Mouse (Mus musculus): ENCODE measurements at regions not wholly inside any gene's neighbourhood (a gene's known extent, or its start where the extent isn't known, plus 50 kb on each side); places are given as distances from the start of the nearest gene placed in this dataset.

GRCm38 (mm10) chr13:71247241-71247640 lies 405.6 kb upstream of the Adamts16 start:
- DNase-seq (ENCODE audit: low read depth, low spot score), result peak; percentile 83

- no peak for DNase-seq (ENCODE audit: low read depth, low spot score)
Observed at GRCm38 (mm10) chr13:71245326-71245725, 403.7 kb upstream of the Adamts16 start.

GRCm38 (mm10) chr13:71239782-71240181 lies 398.2 kb upstream of the Adamts16 start:
- DNase-seq (ENCODE audit: low read depth, low spot score), result no peak

GRCm38 (mm10) chr13:71235338-71235737 lies 393.7 kb upstream of the Adamts16 start:
- DNase-seq (ENCODE audit: low read depth, low spot score), result peak; percentile 43

- DNase-seq (ENCODE audit: low read depth, low spot score), result no peak
Observed at GRCm38 (mm10) chr13:71231182-71231581, 389.6 kb upstream of the Adamts16 start.

GRCm38 (mm10) chr13:71214776-71215175 lies 373.2 kb upstream of the Adamts16 start:
- peak; percentile 9 for DNase-seq (ENCODE audit: low read depth, low spot score)

GRCm38 (mm10) chr13:71211363-71211762 lies 369.8 kb upstream of the Adamts16 start:
- DNase-seq (ENCODE audit: low read depth, low spot score), result no peak

GRCm38 (mm10) chr13:71210658-71211251 lies 369.1 kb upstream of the Adamts16 start:
- no peak for DNase-seq (ENCODE audit: low read depth, low spot score)

GRCm38 (mm10) chr13:71205708-71206107 lies 364.1 kb upstream of the Adamts16 start:
- no peak for DNase-seq (ENCODE audit: low read depth, low spot score)

- no peak for DNase-seq (ENCODE audit: low read depth, low spot score)
Observed at GRCm38 (mm10) chr13:71200656-71201055, 359.0 kb upstream of the Adamts16 start.

GRCm38 (mm10) chr13:71195675-71196074 lies 354.1 kb upstream of the Adamts16 start:
- DNase-seq (ENCODE audit: low read depth, low spot score), result no peak

- no peak for DNase-seq (ENCODE audit: low read depth, low spot score)
Observed at GRCm38 (mm10) chr13:71184500-71184899, 342.9 kb upstream of the Adamts16 start.

- DNase-seq (ENCODE audit: low read depth, low spot score), result no peak
Observed at GRCm38 (mm10) chr13:71179083-71179482, 337.5 kb upstream of the Adamts16 start.

GRCm38 (mm10) chr13:71174335-71174734 lies 332.7 kb upstream of the Adamts16 start:
- DNase-seq (ENCODE audit: low read depth, low spot score), result no peak

- DNase-seq (ENCODE audit: low read depth, low spot score), result no peak
Observed at GRCm38 (mm10) chr13:71166226-71166625, 324.6 kb upstream of the Adamts16 start.

GRCm38 (mm10) chr13:71165096-71165920 lies 323.7 kb upstream of the Adamts16 start:
- DNase-seq (ENCODE audit: low read depth, low spot score), result no peak

- DNase-seq (ENCODE audit: low read depth, low spot score), result no peak
Observed at GRCm38 (mm10) chr13:71164012-71164411, 322.4 kb upstream of the Adamts16 start.

- peak; percentile 3 for DNase-seq (ENCODE audit: low read depth, low spot score)
Observed at GRCm38 (mm10) chr13:71162952-71163351, 321.3 kb upstream of the Adamts16 start.

GRCm38 (mm10) chr13:71158300-71158860 lies 316.8 kb upstream of the Adamts16 start:
- DNase-seq (ENCODE audit: low read depth, low spot score), result no peak

- DNase-seq (ENCODE audit: low read depth, low spot score), result no peak
Observed at GRCm38 (mm10) chr13:71157656-71158299, 316.2 kb upstream of the Adamts16 start.

GRCm38 (mm10) chr13:71150092-71150491 lies 308.5 kb upstream of the Adamts16 start:
- DNase-seq (ENCODE audit: low read depth, low spot score), result peak; percentile 77

- DNase-seq (ENCODE audit: low read depth, low spot score), result no peak
Observed at GRCm38 (mm10) chr13:71149303-71149696, 307.7 kb upstream of the Adamts16 start.

Data from 3T3-L1 (cell line).